ENCODE assay signal across 25 mouse cellular contexts in genomic region chr8:46395348-46395747, GRCm38 (mm10).
DNase-seq lines count a peak whose midpoint lies in the region; ATAC-seq and TF ChIP-seq lines count a peak whose summit lies in the region.
"Had no signal": no experiment of that assay in that cellular context is flagged by ENCODE, and none has a peak within 500 bp of the region (broad histone marks: within the 10 kb centered on the region; RNA-seq: fewer than 3 reads in every experiment).

No protein-coding gene starts in this region.

- H3K4me3 ChIP-seq in liver, adult 2 months (ENCODE audit: insufficient read depth, low read depth, low read length), result no peak overlapping the region
- H3K4me3 ChIP-seq in liver, embryonic 12.5 days, result no peak overlapping the region
- no peak overlapping the region for H3K4me3 ChIP-seq in CH12.LX (replicated peaks in 1 of 3; ENCODE audit: low read depth in 2 of 3, low read length in 2 of 3, poor library complexity in 1 of 3)
- H3K4me3 ChIP-seq in midbrain, embryonic 11.5 days (ENCODE audit: low read depth, low read length), result no peak overlapping the region
- H3K4me3 ChIP-seq: forebrain, embryonic 10.5 days; hindbrain, embryonic 15.5 days; intestine, embryonic 15.5 days; limb, embryonic 13.5 days; liver, embryonic 15.5 days; myocyte; neural tube, embryonic 13.5 days had no signal

- in situ Hi-C loops in CH12.LX (cut with MboI; ENCODE audit: low pct_ligation_motif_present, low pct_unique_long_range_greater_than_20kb, low sequenced_read_pairs), result loop anchor here (5.0 kb wide), 1 partner anchor 37 kb away; no protein-coding TSS in a partner anchor

- no peaks in the 10 kb centered on the region for H3K36me3 ChIP-seq in liver, adult 2 months (ENCODE audit: control insufficient read depth, insufficient read depth, low read length)
- no peaks in the 10 kb centered on the region for H3K36me3 ChIP-seq in liver, embryonic 12.5 days
- no peaks in the 10 kb centered on the region for H3K36me3 ChIP-seq in CH12.LX (replicated peaks in 1 of 2; ENCODE audit: control insufficient read depth in 1 of 2, insufficient read depth in 1 of 2, low read length in 1 of 2)
- H3K36me3 ChIP-seq in midbrain, embryonic 11.5 days (ENCODE audit: control insufficient read depth, insufficient read depth, low read length), result no peaks in the 10 kb centered on the region
- H3K36me3 ChIP-seq: forebrain, embryonic 10.5 days; G1E; hindbrain, embryonic 15.5 days; intestine, embryonic 15.5 days; limb, embryonic 13.5 days; liver, embryonic 15.5 days; neural tube, embryonic 13.5 days had no signal

- peaks cover 5% of the 10 kb centered on the region for H3K4me1 ChIP-seq in liver, adult 2 months (ENCODE audit: control insufficient read depth, insufficient read depth, low read length)
- H3K4me1 ChIP-seq in liver, embryonic 12.5 days, result no peaks in the 10 kb centered on the region
- peaks cover 9 to 38% of the 10 kb centered on the region in 2 experiments; a peak in 3 of 4 replicates for H3K4me1 ChIP-seq in CH12.LX (ENCODE audit: control insufficient read depth in 1 of 2, insufficient read depth in 2 of 2)
- H3K4me1 ChIP-seq in midbrain, embryonic 11.5 days (ENCODE audit: control insufficient read depth, insufficient read depth, low read length), result no peaks in the 10 kb centered on the region
- H3K4me1 ChIP-seq: forebrain, embryonic 10.5 days; hindbrain, embryonic 15.5 days; intestine, embryonic 15.5 days; limb, embryonic 13.5 days; neural tube, embryonic 13.5 days had no signal

- no peaks in the 10 kb centered on the region for H3K27me3 ChIP-seq in liver, adult 2 months (ENCODE audit: control insufficient read depth, insufficient read depth, low read length)
- no peaks in the 10 kb centered on the region for H3K27me3 ChIP-seq in liver, embryonic 12.5 days (replicated peaks)
- H3K27me3 ChIP-seq in CH12.LX (replicated peaks), result no peaks in the 10 kb centered on the region
- no peaks in the 10 kb centered on the region for H3K27me3 ChIP-seq in midbrain, embryonic 11.5 days (ENCODE audit: control insufficient read depth, insufficient read depth, low read length)
- H3K27me3 ChIP-seq: hindbrain, embryonic 15.5 days; intestine, embryonic 15.5 days; limb, embryonic 13.5 days; liver, embryonic 15.5 days; neural tube, embryonic 13.5 days had no signal

- H3K27ac ChIP-seq in liver, adult 2 months (replicated peaks; ENCODE audit: insufficient read depth, low read depth, low read length), result no peak overlapping the region
- H3K27ac ChIP-seq in liver, embryonic 12.5 days, result no peak overlapping the region
- H3K27ac ChIP-seq in CH12.LX (ENCODE audit: insufficient read depth, low read depth), result no peak overlapping the region
- no peak overlapping the region for H3K27ac ChIP-seq in midbrain, embryonic 11.5 days (ENCODE audit: low read depth, low read length)
- H3K27ac ChIP-seq: forebrain, embryonic 10.5 days; hindbrain, embryonic 15.5 days; intestine, embryonic 15.5 days; limb, embryonic 13.5 days; liver, embryonic 15.5 days; neural tube, embryonic 13.5 days had no signal

- WGBS in liver, adult 2 months, result 87% methylated on average over 1 of the region's 1 CpGs
- 81% methylated on average over 1 of the region's 1 CpGs for WGBS in liver, embryonic 12.5 days (ENCODE audit: insufficient replicate concordance)
- 80% methylated on average over 1 of the region's 1 CpGs for WGBS in midbrain, embryonic 11.5 days

- H3K4me2 ChIP-seq in liver, embryonic 12.5 days, result no peak overlapping the region
- H3K4me2 ChIP-seq in CH12.LX (ENCODE audit: insufficient read depth, low read depth, poor library complexity, severe bottlenecking), result peak overlapping the region; percentile 42
- no peak overlapping the region for H3K4me2 ChIP-seq in midbrain, embryonic 11.5 days
- H3K4me2 ChIP-seq: hindbrain, embryonic 15.5 days; intestine, embryonic 15.5 days; limb, embryonic 13.5 days; liver, embryonic 15.5 days; neural tube, embryonic 13.5 days had no signal

- H3K9ac ChIP-seq in liver, adult 2 months (ENCODE audit: low read depth, low read length), result no peak overlapping the region
- no peak overlapping the region for H3K9ac ChIP-seq in liver, embryonic 12.5 days
- H3K9ac ChIP-seq in CH12.LX (ENCODE audit: insufficient read depth, low read depth), result no peak overlapping the region
- no peak overlapping the region for H3K9ac ChIP-seq in midbrain, embryonic 11.5 days (ENCODE audit: low read length)
- H3K9ac ChIP-seq: hindbrain, embryonic 15.5 days; intestine, embryonic 15.5 days; limb, embryonic 13.5 days; liver, embryonic 15.5 days; neural tube, embryonic 13.5 days had no signal

- peak; percentile 81 for TF ChIP-seq EP300 in CH12.LX (IDR thresholded peaks at IDR 0.05; ENCODE audit: low read length)

- TF ChIP-seq POLR2A in liver, adult 2 months (IDR thresholded peaks at IDR 0.05; ENCODE audit: extremely low read depth, insufficient read depth, low read length), result no peak
- TF ChIP-seq POLR2A in CH12.LX (IDR thresholded peaks at IDR 0.05; ENCODE audit: low read depth, low read length), result no peak

- dilution Hi-C loops in CH12.LX (cut with MboI; ENCODE audit: extremely low pct_ligation_motif_present, extremely low pct_unique_long_range_greater_than_20kb, low sequenced_read_pairs), result no loop called here

- TF ChIP-seq CTCF in liver, adult 2 months (IDR thresholded peaks at IDR 0.05; ENCODE audit: low read depth, low read length), result no peak
- TF ChIP-seq CTCF in CH12.LX (conservative IDR thresholded peaks at IDR 0.05 in 1 of 2, IDR thresholded peaks at IDR 0.05 in 1 of 2; ENCODE audit: low read depth in 2 of 2, low read length in 2 of 2), result no peak

- no peaks in the 10 kb centered on the region for H3K79me2 ChIP-seq in liver, adult 2 months (ENCODE audit: control insufficient read depth, insufficient read depth, low read length)
- no peaks in the 10 kb centered on the region for H3K79me2 ChIP-seq in CH12.LX (replicated peaks; ENCODE audit: control insufficient read depth, extremely low read depth, insufficient read depth, poor library complexity, severe bottlenecking)

- no peak for ATAC-seq in liver, embryonic 12.5 days
- peak; percentile 66 for ATAC-seq in common myeloid progenitor, adult 5-6 weeks (replicated peaks; ENCODE audit: low read depth, poor library complexity, severe bottlenecking)
- ATAC-seq in monocyte, adult 5-6 weeks (replicated peaks; ENCODE audit: insufficient number of reproducible peaks, low FRiP score, low TSS enrichment, poor library complexity, severe bottlenecking), result peak; percentile 50
- ATAC-seq in midbrain, embryonic 11.5 days (ENCODE audit: low FRiP score), result no peak
- ATAC-seq: forebrain, embryonic 16.5 days; intestine, embryonic 15.5 days had no signal

- TF ChIP-seq RAD21 in CH12.LX (IDR thresholded peaks at IDR 0.05; ENCODE audit: low read depth, low read length), result no peak; the same call in 1 of the 2 replicates

- no peaks in the 10 kb centered on the region for H3K9me3 ChIP-seq in liver, embryonic 12.5 days (replicated peaks)
- no peaks in the 10 kb centered on the region for H3K9me3 ChIP-seq in CH12.LX (replicated peaks; ENCODE audit: low read length)
- H3K9me3 ChIP-seq in midbrain, embryonic 11.5 days (ENCODE audit: control insufficient read depth, low read length), result no peaks in the 10 kb centered on the region
- H3K9me3 ChIP-seq: forebrain, embryonic 10.5 days; G1E; hindbrain, embryonic 15.5 days; intestine, embryonic 15.5 days; limb, embryonic 13.5 days; liver, embryonic 15.5 days; neural tube, embryonic 13.5 days had no signal

- peak; percentile 19 for DNase-seq in liver, adult 2 months (ENCODE audit: extremely low read depth, low read depth, low spot score)
- DNase-seq in CH12.LX (ENCODE audit: extremely low read depth), result peak; percentile 53
- no peak for DNase-seq in adrenal gland, postnatal 14 days
- DNase-seq in midbrain, embryonic 11.5 days (ENCODE audit: low spot score, missing footprints), result no peak
- DNase-seq: adrenal gland, postnatal 10 days; cerebellum, adult 9-10 months; gastrocnemius, postnatal 10 days; heart, postnatal 36 days; kidney, adult 8-10 months; kidney, postnatal 10 days; lung, postnatal 10 days; midbrain, embryonic 14.5 days; right cerebral cortex, postnatal 4 days had no signal

TF ChIP-seq in CH12.LX, 34 proteins besides CTCF, POLR2A, EP300 and RAD21 (continues in another document):
- no peak for TF ChIP-seq JUN (IDR thresholded peaks at IDR 0.05; ENCODE audit: insufficient read depth, low read depth, low read length)
- no peak for TF ChIP-seq MAZ (IDR thresholded peaks at IDR 0.05; ENCODE audit: low read depth, low read length)
- TF ChIP-seq TBP (conservative IDR thresholded peaks at IDR 0.05; ENCODE audit: low read depth, low read length), result no peak
- no peak for TF ChIP-seq NRF1 (IDR thresholded peaks at IDR 0.05; ENCODE audit: low read depth, low read length)
- TF ChIP-seq UBTF (IDR thresholded peaks at IDR 0.05; ENCODE audit: low read depth, low read length), result no peak
- TF ChIP-seq MYC (IDR thresholded peaks at IDR 0.05; ENCODE audit: low read depth, low read length), result no peak
- peak; percentile 73 for TF ChIP-seq IRF4 (IDR thresholded peaks at IDR 0.05; ENCODE audit: low read depth, low read length)
- no peak for TF ChIP-seq CHD1 (IDR thresholded peaks at IDR 0.05; ENCODE audit: low read depth, low read length)
- TF ChIP-seq TCF12 (IDR thresholded peaks at IDR 0.05; ENCODE audit: low read depth, low read length), result no peak
- no peak for TF ChIP-seq POLR2AphosphoS2 (IDR thresholded peaks at IDR 0.05; ENCODE audit: low read depth, low read length)
- peak; percentile 54; the same call in 1 of the 2 replicates for TF ChIP-seq ELF1 (IDR thresholded peaks at IDR 0.05; ENCODE audit: low read depth, low read length)
- TF ChIP-seq MXI1 (IDR thresholded peaks at IDR 0.05; ENCODE audit: low read depth, low read length), result no peak
- TF ChIP-seq ETS1 (conservative IDR thresholded peaks at IDR 0.05; ENCODE audit: low read depth, low read length), result 0 out of 2 replicates have a peak, but pooled peaks have one; percentile 27
- TF ChIP-seq GABPA (IDR thresholded peaks at IDR 0.05; ENCODE audit: insufficient replicate concordance, low read depth, low read length), result no peak
- no peak for TF ChIP-seq ZMIZ1 (IDR thresholded peaks at IDR 0.05; ENCODE audit: low read depth, low read length)
- no peak for TF ChIP-seq RCOR1 (conservative IDR thresholded peaks at IDR 0.05; ENCODE audit: low read depth, low read length)
- TF ChIP-seq USF2 (conservative IDR thresholded peaks at IDR 0.05; ENCODE audit: low read depth, low read length), result no peak
- TF ChIP-seq CHD2 (IDR thresholded peaks at IDR 0.05; ENCODE audit: low read length), result no peak
- TF ChIP-seq HCFC1 (IDR thresholded peaks at IDR 0.05; ENCODE audit: low read depth, low read length), result no peak
- no peak for TF ChIP-seq KAT2A (IDR thresholded peaks at IDR 0.05; ENCODE audit: insufficient replicate concordance, low read length)
- TF ChIP-seq ZNF384 (IDR thresholded peaks at IDR 0.05; ENCODE audit: low read depth, low read length), result peak; percentile 92
- no peak for TF ChIP-seq BHLHE40 (IDR thresholded peaks at IDR 0.05; ENCODE audit: low read depth, low read length)
- TF ChIP-seq USF1 (IDR thresholded peaks at IDR 0.05; ENCODE audit: low read depth, low read length), result no peak
- no peak for TF ChIP-seq MAFK (IDR thresholded peaks at IDR 0.05; ENCODE audit: insufficient replicate concordance, low read length)

Comparison
In these comparisons a context has a peak if more than half of its experiments do, and no peak if none do; other contexts are left out.
1. DNase-seq: peak in liver, adult 2 months (single experiment) and CH12.LX (single experiment); none in adrenal gland, postnatal 14 days (single experiment) and midbrain, embryonic 11.5 days (single experiment).
2. ATAC-seq: peak in common myeloid progenitor, adult 5-6 weeks (single experiment) and monocyte, adult 5-6 weeks (single experiment); none in liver, embryonic 12.5 days (single experiment) and midbrain, embryonic 11.5 days (single experiment).